Mouse (Mus musculus) layer of hippocampus, adult 9-11 months (tissue): ENCODE measurements around the gene Smarcc2.

Experiments
- DNase-seq: peaks from one replicate; pipeline ENCODE4 v3.0.0; 2022

Gene Smarcc2

GRCm38 (mm10) chr10:128458719-128459408, at the start of gene Smarcc2:
Gene Smarcc2, plus strand, starts transcription at chr10:128459248.
- DNase-seq: peak; percentile 79

GRCm38 (mm10) chr10:128409692-128410559, 49.1 kb upstream of the Smarcc2 start:
- peak; percentile 98 for DNase-seq

- DNase-seq: no peak
Measured at GRCm38 (mm10) chr10:128410560-128410845, 48.5 kb upstream of the Smarcc2 start.

GRCm38 (mm10) chr10:128411211-128412054, 47.6 kb upstream of the Smarcc2 start, which contains the start of the genes Nabp2 and Rnf41:
Gene Nabp2, minus strand, starts transcription at chr10:128411492.
Gene Rnf41, plus strand, starts transcription at chr10:128411657.
- DNase-seq: peak; percentile 97

- DNase-seq: no peak
Measured at GRCm38 (mm10) chr10:128412055-128412381, 47.0 kb upstream of the Smarcc2 start.

- DNase-seq: no peak
Measured at GRCm38 (mm10) chr10:128412558-128412957, 46.5 kb upstream of the Smarcc2 start.

- DNase-seq: no peak
Measured at GRCm38 (mm10) chr10:128413076-128413475, 46.0 kb upstream of the Smarcc2 start.

- no peak for DNase-seq
Measured at GRCm38 (mm10) chr10:128414848-128415247, 44.2 kb upstream of the Smarcc2 start.

- no peak for DNase-seq
Measured at GRCm38 (mm10) chr10:128422426-128422825, 36.6 kb upstream of the Smarcc2 start.

GRCm38 (mm10) chr10:128424604-128425003, 34.4 kb upstream of the Smarcc2 start:
- no peak for DNase-seq

GRCm38 (mm10) chr10:128425260-128425659, 33.8 kb upstream of the Smarcc2 start:
- no peak for DNase-seq

- DNase-seq: no peak
Measured at GRCm38 (mm10) chr10:128429052-128429451, 30.0 kb upstream of the Smarcc2 start.

GRCm38 (mm10) chr10:128429454-128429853, 29.6 kb upstream of the Smarcc2 start:
- no peak for DNase-seq

- no peak for DNase-seq
Measured at GRCm38 (mm10) chr10:128433417-128433816, 25.6 kb upstream of the Smarcc2 start.

- no peak for DNase-seq
Measured at GRCm38 (mm10) chr10:128434681-128435080, 24.4 kb upstream of the Smarcc2 start.

- no peak for DNase-seq
Measured at GRCm38 (mm10) chr10:128435186-128435823, 23.7 kb upstream of the Smarcc2 start.

GRCm38 (mm10) chr10:128435873-128436272, 23.2 kb upstream of the Smarcc2 start:
- no peak for DNase-seq

- DNase-seq: no peak
Measured at GRCm38 (mm10) chr10:128436376-128436775, 22.7 kb upstream of the Smarcc2 start.

GRCm38 (mm10) chr10:128438675-128439279, 20.3 kb upstream of the Smarcc2 start:
- DNase-seq: peak; percentile 64

GRCm38 (mm10) chr10:128440407-128440806, 18.6 kb upstream of the Smarcc2 start:
- no peak for DNase-seq

GRCm38 (mm10) chr10:128441324-128442119, 17.5 kb upstream of the Smarcc2 start:
- no peak for DNase-seq
